Mouse (Mus musculus) C2C12 (cell line): ENCODE results near the gene Gm18596.

ENCODE experiments used
- CEBPB ChIP-seq: IDR thresholded peaks from one replicate; pipeline ENCODE4 v1.6.1; 2011; ENCODE audit warnings: low read depth, mild to moderate bottlenecking, control low read depth, moderate library complexity
- CTCF ChIP-seq: IDR thresholded peaks from one replicate; pipeline ENCODE4 v1.5.1; 2011; ENCODE audit not compliant: control insufficient read depth, insufficient read depth, insufficient read length
- MYOD1 ChIP-seq: IDR thresholded peaks from one replicate; pipeline ENCODE4 v1.6.1; 2011; ENCODE audit warnings: low read depth; ENCODE audit not compliant: control insufficient read depth, insufficient read length
- USF1 ChIP-seq: IDR thresholded peaks from one replicate; pipeline ENCODE4 v1.6.1; 2011; ENCODE audit warnings: low read depth, mild to moderate bottlenecking, control low read depth, moderate library complexity

- TF ChIP-seq CTCF, result no peak
- no peak for TF ChIP-seq MYOD1
- TF ChIP-seq CEBPB, result no peak
- no peak for TF ChIP-seq USF1
Observed at GRCm38 (mm10) chr10:77724855-77725254, 17.6 kb downstream of the Gm18596 start.
